Mouse (Mus musculus) frontal cortex, postnatal 14 days (tissue): Measurements from ENCODE around the gene Gm6676.
"Not testable (repeated sequence)": the region's sequence is repeated elsewhere in the genome, so short reads cannot be mapped to it uniquely, and the experiment has no call there.

ENCODE experiments used
- DNase-seq, 2 experiments: peaks; one replicate each; pipeline ENCODE4 v3.0.0; 2022; ENCODE audit warnings: low spot score in 2 of 2

Gm6676 gene

GRCm38 (mm10) chr14:7125312-7125711, at the start of gene Gm6676:
TSS of gene Gm6676 (minus strand) at chr14:7125412.
- DNase-seq = not testable (repeated sequence)

- DNase-seq = peak; percentile 2 to 3
Observed at GRCm38 (mm10) chr14:7174483-7174971, 49.3 kb upstream of the Gm6676 start, which contains the start of gene Gm3512. TSS of gene Gm3512 (minus strand) at chr14:7174533.

GRCm38 (mm10) chr14:7105124-7105802, 19.9 kb downstream of the Gm6676 start:
- DNase-seq = peak; percentile 2 to 3

GRCm38 (mm10) chr14:7100521-7100920, 24.7 kb downstream of the Gm6676 start, which contains the start of gene Gm3696:
TSS of gene Gm3696 (minus strand) at chr14:7100621.
- DNase-seq = not testable (repeated sequence)
